In the genomic region with DNA sequence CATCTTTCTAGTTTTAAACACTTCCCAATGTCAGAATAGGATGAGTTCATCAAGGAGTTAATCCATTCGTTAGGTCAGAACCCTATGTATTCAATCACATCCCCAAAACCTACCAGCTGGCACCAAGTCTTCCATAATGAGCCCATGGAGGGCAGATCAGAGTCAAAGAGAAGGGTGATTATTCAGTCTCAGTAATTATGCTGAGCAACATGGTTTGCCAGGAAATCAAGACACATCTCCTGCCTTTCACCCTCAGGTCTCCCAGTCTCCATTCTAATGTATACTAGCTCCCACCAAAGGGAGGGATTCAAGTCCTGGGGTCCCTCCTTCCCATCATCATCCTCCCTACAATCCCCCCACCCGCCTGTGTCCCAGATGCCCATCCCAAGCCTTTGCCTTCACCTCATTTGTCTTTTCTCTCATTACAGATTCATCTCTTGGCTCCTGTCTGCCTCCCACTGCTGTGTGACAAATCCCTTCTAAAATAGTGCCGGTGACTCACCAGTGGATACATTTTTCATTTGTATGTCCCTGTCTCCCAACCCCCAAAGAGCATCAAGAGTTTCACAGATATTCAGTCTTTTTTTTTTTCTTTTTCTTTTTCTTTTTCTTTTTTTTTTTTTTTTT, we compare ENCODE assay signal across 16 mouse cellular contexts. TPM values are rescaled to one million over a fixed set of nuclear protein-coding genes. Genes with fewer than 3 reads are reported as not detected.
A peak's percentile ranks its signal among the peaks of the same experiment; 100 is the strongest.
DNase-seq lines count a peak whose midpoint lies in the region; ATAC-seq and TF ChIP-seq lines count a peak whose summit lies in the region.
"Had no signal": no experiment of that assay in that cellular context is flagged by ENCODE, and none has a peak within 500 bp of the region (broad histone marks: within the 10 kb centered on the region; RNA-seq: fewer than 3 reads in every experiment).

No protein-coding gene starts in this region.

- no peak overlapping the region for H3K9ac ChIP-seq in forebrain, embryonic 13.5 days
- H3K9ac ChIP-seq: liver, embryonic 13.5 days had no signal

- H3K27me3 ChIP-seq in Patski = no peaks in the 10 kb centered on the region
- no peaks in the 10 kb centered on the region for H3K27me3 ChIP-seq in forebrain, embryonic 13.5 days
- H3K27me3 ChIP-seq: liver, embryonic 13.5 days had no signal

- H3K36me3 ChIP-seq in forebrain, embryonic 13.5 days (ENCODE audit: poor library complexity, severe bottlenecking) = no peaks in the 10 kb centered on the region
- H3K36me3 ChIP-seq: hindbrain, embryonic 10.5 days; liver, embryonic 13.5 days had no signal

- H3K4me3 ChIP-seq in forebrain, embryonic 13.5 days = no peak overlapping the region
- H3K4me3 ChIP-seq: hindbrain, embryonic 10.5 days; liver, embryonic 13.5 days had no signal

- no peak for ATAC-seq in Patski
- ATAC-seq in forebrain, embryonic 13.5 days = no peak

- TF ChIP-seq CTCF in Patski (IDR thresholded peaks at IDR 0.05) = no peak
- no peak for TF ChIP-seq CTCF in brain, embryonic 14.5 days (IDR thresholded peaks at IDR 0.05; ENCODE audit: borderline replicate concordance, extremely low read depth, insufficient read depth, insufficient read length)

- H3K4me2 ChIP-seq in forebrain, embryonic 13.5 days = no peak overlapping the region
- H3K4me2 ChIP-seq: liver, embryonic 13.5 days had no signal

- H3K4me1 ChIP-seq in forebrain, embryonic 13.5 days = no peaks in the 10 kb centered on the region
- H3K4me1 ChIP-seq: hindbrain, embryonic 10.5 days; liver, embryonic 13.5 days had no signal

- no peaks in the 10 kb centered on the region for H3K9me3 ChIP-seq in forebrain, embryonic 13.5 days (replicated peaks)
- H3K9me3 ChIP-seq: hindbrain, embryonic 10.5 days; liver, embryonic 13.5 days had no signal

- in situ Hi-C loops in Patski (cut with MboI; ENCODE audit: low pct_unique_long_range_greater_than_20kb) = no loop called here

- 82% methylated on average over 3 of the region's 3 CpGs for WGBS in forebrain, embryonic 13.5 days

- no peak for TF ChIP-seq POLR2A in brain, embryonic 14.5 days (IDR thresholded peaks at IDR 0.05; ENCODE audit: borderline replicate concordance, extremely low read depth, insufficient read depth, insufficient read length, poor library complexity, severe bottlenecking)

- H3K27ac ChIP-seq in forebrain, embryonic 13.5 days = no peak overlapping the region
- H3K27ac ChIP-seq: hindbrain, embryonic 10.5 days; liver, embryonic 13.5 days; macrophage had no signal

- POLR2A ChIA-PET in Patski (lab: Charles Lee) = interaction anchor here (0.7 kb wide), 1 partner anchor 201 kb away, joined by 6 read pairs; no protein-coding TSS in a partner anchor

- peak; percentile 37 for DNase-seq in Patski (ENCODE audit: low read depth, low spot score)
- peak; percentile 23 for DNase-seq in brain, embryonic 14.5 days (ENCODE audit: low read depth)
- DNase-seq in frontal cortex, postnatal 10 days (ENCODE audit: low spot score in 2 of 2) = peak; percentile 23 to 71
- DNase-seq in left cerebral cortex, adult 9 months (ENCODE audit: low spot score in 2 of 2) = peak; percentile 81 to 84
- no peak for DNase-seq in heart, postnatal 25 days (ENCODE audit: low spot score)
- no peak for DNase-seq in kidney, adult 11 months
- no peak for DNase-seq in c-Kit-positive CD71-positive TER-119-positive erythroid progenitor cells, embryonic 14.5 days (ENCODE audit: low spot score)
- DNase-seq: gastrocnemius, postnatal 25 days; kidney, adult 9 months; liver, embryonic 13.5 days had no signal

- intact Hi-C loops in heart, postnatal 25 days (cut with DNase I) = no loop called here

- CTCF ChIA-PET in Patski (lab: Charles Lee) = no interaction called here

RNA-seq across cellular contexts. Expression of gene Xcl1, which starts 8.7 kb away (rescaled TPM):
- not detected for polyA plus RNA-seq in Patski (2021)
- not detected in 2 replicates for polyA plus RNA-seq in brain, embryonic 14.5 days (2012; rRNA removed)
- not detected for total RNA-seq in heart, postnatal 25 days (2021)
- polyA plus RNA-seq in forebrain, embryonic 13.5 days (2015; fragmentation: Nextera tagmentation; extraction: Ambion mirVana) = not detected in 2 replicates
- total RNA-seq: ES-E14; gastrocnemius, postnatal 25 days had no signal
- polyA plus RNA-seq: embryonic facial prominence, embryonic 14.5 days; hindbrain, embryonic 10.5 days; liver, embryonic 13.5 days; macrophage; neural tube, embryonic 11.5 days had no signal

Comparison
In these comparisons a context has a peak if more than half of its experiments do, and no peak if none do; other contexts are left out.
1. DNase-seq: peak in Patski (single experiment), brain, embryonic 14.5 days (single experiment), frontal cortex, postnatal 10 days (2 of 2) and left cerebral cortex, adult 9 months (2 of 2); none in heart, postnatal 25 days (single experiment), kidney, adult 11 months (single experiment) and c-Kit-positive CD71-positive TER-119-positive erythroid progenitor cells, embryonic 14.5 days (single experiment).